8 mouse cellular contexts compared by ENCODE assay signal in the genomic region with DNA sequence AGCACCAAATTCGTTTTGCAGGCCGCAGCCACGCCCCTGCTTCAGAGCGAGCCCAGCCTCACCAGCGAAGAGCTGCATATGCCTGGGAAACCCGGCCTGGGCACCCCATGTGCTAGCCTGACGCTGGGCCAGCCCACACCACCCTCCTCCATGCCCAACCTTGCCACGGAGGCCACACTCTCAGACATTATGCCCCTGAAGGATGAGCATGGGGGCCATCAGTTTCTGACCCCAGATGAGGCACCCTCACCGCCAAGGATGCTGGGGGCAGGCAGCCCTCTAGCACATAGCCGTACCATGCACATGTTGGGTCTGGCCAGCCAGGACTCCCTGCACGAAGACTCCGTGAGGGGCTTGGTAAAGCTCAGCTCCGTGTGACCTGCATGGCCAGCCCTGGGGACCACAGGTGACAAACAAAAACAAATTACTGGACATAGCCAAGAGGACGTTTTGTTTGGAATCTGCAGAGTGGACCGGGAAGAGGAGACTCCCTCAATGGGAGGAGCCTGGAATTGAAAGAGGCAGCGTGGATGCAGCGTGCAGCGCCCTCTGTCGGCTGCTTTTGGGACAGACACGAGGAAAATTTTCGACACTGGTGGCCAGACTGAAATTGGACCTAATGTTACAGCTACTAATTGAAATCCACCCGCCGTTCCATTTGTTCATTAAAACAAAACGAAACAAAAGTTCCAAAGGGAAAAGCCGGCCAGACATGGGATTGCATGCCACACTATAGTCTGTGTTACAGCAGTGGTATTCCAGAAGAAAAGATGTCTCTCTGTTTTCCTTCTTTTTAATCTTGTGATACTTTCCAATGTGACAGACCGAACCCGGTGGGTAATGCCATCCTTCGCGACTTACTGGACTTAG.
DNase-seq lines count a peak whose midpoint lies in the region; ATAC-seq and TF ChIP-seq lines count a peak whose summit lies in the region.

No protein-coding gene starts in this region.

- no peak overlapping the region for H3K9ac ChIP-seq in CH12.LX (ENCODE audit: insufficient read depth, low read depth)
- peak overlapping the region; percentile 60 for H3K9ac ChIP-seq in heart, embryonic 12.5 days
- H3K9ac ChIP-seq in kidney, embryonic 16.5 days (replicated peaks; ENCODE audit: low read length): peak overlapping the region; percentile 71
- peak overlapping the region; percentile 25; the same call in 1 of the 2 replicates for H3K9ac ChIP-seq in liver, adult 2 months (ENCODE audit: low read depth, low read length)
- H3K9ac ChIP-seq in stomach, embryonic 16.5 days (ENCODE audit: low read length): peak overlapping the region; percentile 64

- no peak overlapping the region for H3K27ac ChIP-seq in CH12.LX (ENCODE audit: insufficient read depth, low read depth)
- no peak overlapping the region for H3K27ac ChIP-seq in brown adipose tissue, adult 24 weeks (replicated peaks; ENCODE audit: low read depth, low read length)
- H3K27ac ChIP-seq in heart, embryonic 12.5 days (ENCODE audit: poor library complexity, severe bottlenecking): no peak overlapping the region
- no peak overlapping the region for H3K27ac ChIP-seq in kidney, embryonic 16.5 days (ENCODE audit: low read length)
- no peak overlapping the region for H3K27ac ChIP-seq in liver, adult 2 months (replicated peaks; ENCODE audit: insufficient read depth, low read depth, low read length)
- no peak overlapping the region for H3K27ac ChIP-seq in stomach, embryonic 16.5 days (ENCODE audit: low read length)

- dilution Hi-C loops in CH12.LX (cut with MboI; ENCODE audit: extremely low pct_ligation_motif_present, extremely low pct_unique_long_range_greater_than_20kb, low sequenced_read_pairs): no loop called here

- peak; percentile 68 for TF ChIP-seq RAD21 in CH12.LX (IDR thresholded peaks at IDR 0.05; ENCODE audit: low read depth, low read length)

- no peak overlapping the region for H3K4me3 ChIP-seq in CH12.LX (replicated peaks in 1 of 3; ENCODE audit: low read depth in 2 of 3, low read length in 2 of 3, poor library complexity in 1 of 3)
- peak overlapping the region; percentile 42 for H3K4me3 ChIP-seq in brown adipose tissue, adult 24 weeks (ENCODE audit: insufficient read depth, low read depth, low read length)
- peak overlapping the region; percentile 51 for H3K4me3 ChIP-seq in heart, embryonic 12.5 days
- peak overlapping the region; percentile 52 for H3K4me3 ChIP-seq in kidney, embryonic 16.5 days (ENCODE audit: low read length)
- H3K4me3 ChIP-seq in liver, adult 2 months (ENCODE audit: insufficient read depth, low read depth, low read length): peak overlapping the region; percentile 40
- H3K4me3 ChIP-seq in myocyte: peak overlapping the region; percentile 11
- peak overlapping the region; percentile 48 for H3K4me3 ChIP-seq in stomach, embryonic 16.5 days (replicated peaks; ENCODE audit: low read length)

- in situ Hi-C loops in CH12.LX (cut with MboI; ENCODE audit: low pct_ligation_motif_present, low pct_unique_long_range_greater_than_20kb, low sequenced_read_pairs): no loop called here

- ATAC-seq in erythroblast, adult 5-6 weeks (replicated peaks; ENCODE audit: low FRiP score, poor library complexity, severe bottlenecking): peak; percentile 45; the same call in 1 of the 2 replicates
- peak; percentile 56 for ATAC-seq in heart, embryonic 12.5 days (ENCODE audit: insufficient number of reproducible peaks, low FRiP score)
- peak; percentile 64 for ATAC-seq in kidney, embryonic 16.5 days (ENCODE audit: low FRiP score, low TSS enrichment)
- peak; percentile 55; the same call in 1 of the 2 replicates for ATAC-seq in stomach, embryonic 16.5 days (ENCODE audit: insufficient read depth, low FRiP score)

- H3K36me3 ChIP-seq in CH12.LX (replicated peaks in 1 of 2; ENCODE audit: control insufficient read depth in 1 of 2, insufficient read depth in 1 of 2, low read length in 1 of 2) (no peaks in the 10 kb centered on the region), myocyte (ENCODE audit: control insufficient read depth, insufficient read depth) (no peaks in the 10 kb centered on the region)
- no peaks in the 10 kb centered on the region for H3K36me3 ChIP-seq in heart, embryonic 12.5 days
- no peaks in the 10 kb centered on the region for H3K36me3 ChIP-seq in kidney, embryonic 16.5 days (ENCODE audit: insufficient read depth, low read length)
- H3K36me3 ChIP-seq in liver, adult 2 months (ENCODE audit: control insufficient read depth, insufficient read depth, low read length): no peaks in the 10 kb centered on the region
- no peaks in the 10 kb centered on the region for H3K36me3 ChIP-seq in stomach, embryonic 16.5 days (ENCODE audit: control insufficient read depth, insufficient read depth, low read length)

- WGBS in heart, embryonic 12.5 days: 13% methylated on average over 29 of the region's 29 CpGs
- WGBS in kidney, embryonic 16.5 days: 10% methylated on average over 29 of the region's 29 CpGs
- 22% methylated on average over 29 of the region's 29 CpGs for WGBS in liver, adult 2 months
- 12% methylated on average over 29 of the region's 29 CpGs for WGBS in stomach, embryonic 16.5 days

- peaks cover 11 to 40% of the 10 kb centered on the region in 2 experiments for H3K4me1 ChIP-seq in CH12.LX (ENCODE audit: control insufficient read depth in 1 of 2, insufficient read depth in 2 of 2)
- 0 out of 2 replicates have a peak, but pooled peaks cover 4% of the 10 kb centered on the region for H3K4me1 ChIP-seq in brown adipose tissue, adult 24 weeks (ENCODE audit: control insufficient read depth, insufficient read depth, insufficient read length, low read length)
- peaks cover 5% of the 10 kb centered on the region; the same call in 1 of the 2 replicates for H3K4me1 ChIP-seq in heart, embryonic 12.5 days (replicated peaks)
- H3K4me1 ChIP-seq in kidney, embryonic 16.5 days (ENCODE audit: insufficient read depth, low read length): peaks cover 16% of the 10 kb centered on the region
- H3K4me1 ChIP-seq in liver, adult 2 months (ENCODE audit: control insufficient read depth, insufficient read depth, low read length): peaks cover 25% of the 10 kb centered on the region
- 0 out of 2 replicates have a peak, but pooled peaks cover 7% of the 10 kb centered on the region for H3K4me1 ChIP-seq in stomach, embryonic 16.5 days (ENCODE audit: control insufficient read depth, insufficient read depth, low read length)

- H3K27me3 ChIP-seq in CH12.LX (replicated peaks) (no peaks in the 10 kb centered on the region), myocyte (ENCODE audit: control insufficient read depth, insufficient read depth, insufficient read length) (peaks cover 4% of the 10 kb centered on the region)
- 0 out of 2 replicates have a peak, but pooled peaks cover 13% of the 10 kb centered on the region for H3K27me3 ChIP-seq in heart, embryonic 12.5 days (replicated peaks)
- H3K27me3 ChIP-seq in kidney, embryonic 16.5 days (ENCODE audit: insufficient read depth, low read length): no peaks in the 10 kb centered on the region
- no peaks in the 10 kb centered on the region for H3K27me3 ChIP-seq in liver, adult 2 months (ENCODE audit: control insufficient read depth, insufficient read depth, low read length)
- H3K27me3 ChIP-seq in stomach, embryonic 16.5 days (ENCODE audit: control insufficient read depth, insufficient read depth, low read length): no peaks in the 10 kb centered on the region

- H3K9me3 ChIP-seq in CH12.LX (replicated peaks; ENCODE audit: low read length): no peaks in the 10 kb centered on the region
- H3K9me3 ChIP-seq in heart, embryonic 12.5 days (replicated peaks): no peaks in the 10 kb centered on the region
- H3K9me3 ChIP-seq in kidney, embryonic 16.5 days (ENCODE audit: low read length): no peaks in the 10 kb centered on the region
- no peaks in the 10 kb centered on the region for H3K9me3 ChIP-seq in stomach, embryonic 16.5 days (replicated peaks; ENCODE audit: control insufficient read depth, low read length)

- peak; percentile 62 to 82 for TF ChIP-seq CTCF in CH12.LX (conservative IDR thresholded peaks at IDR 0.05 in 1 of 2, IDR thresholded peaks at IDR 0.05 in 1 of 2; ENCODE audit: low read depth in 2 of 2, low read length in 2 of 2)
- TF ChIP-seq CTCF in liver, adult 2 months (IDR thresholded peaks at IDR 0.05; ENCODE audit: low read depth, low read length): peak; percentile 96

- H3ac ChIP-seq in myocyte (ENCODE audit: control insufficient read depth, insufficient read length): no peak overlapping the region

- no peaks in the 10 kb centered on the region for H3K79me2 ChIP-seq in CH12.LX (replicated peaks; ENCODE audit: control insufficient read depth, extremely low read depth, insufficient read depth, poor library complexity, severe bottlenecking)
- no peaks in the 10 kb centered on the region for H3K79me2 ChIP-seq in liver, adult 2 months (ENCODE audit: control insufficient read depth, insufficient read depth, low read length)
- H3K79me2 ChIP-seq in myocyte (ENCODE audit: control insufficient read depth, insufficient read depth): no peaks in the 10 kb centered on the region

- no peak for DNase-seq in CH12.LX (ENCODE audit: extremely low read depth)
- DNase-seq in liver, adult 2 months (ENCODE audit: extremely low read depth, low read depth, low spot score): peak; percentile 62

- H3K4me2 ChIP-seq in CH12.LX (ENCODE audit: insufficient read depth, low read depth, poor library complexity, severe bottlenecking) (no peak overlapping the region), myocyte (ENCODE audit: low read depth) (peak overlapping the region; percentile 94)
- H3K4me2 ChIP-seq in heart, embryonic 12.5 days: peak overlapping the region; percentile 82
- peak overlapping the region; percentile 85 for H3K4me2 ChIP-seq in kidney, embryonic 16.5 days (replicated peaks; ENCODE audit: low read depth, low read length)
- peak overlapping the region; percentile 67 for H3K4me2 ChIP-seq in stomach, embryonic 16.5 days (ENCODE audit: low read depth, low read length)

- TF ChIP-seq POLR2A in CH12.LX (IDR thresholded peaks at IDR 0.05; ENCODE audit: low read depth, low read length): no peak
- TF ChIP-seq POLR2A in liver, adult 2 months (IDR thresholded peaks at IDR 0.05; ENCODE audit: extremely low read depth, insufficient read depth, low read length): no peak
- TF ChIP-seq POLR2A in myocyte (IDR thresholded peaks at IDR 0.05; ENCODE audit: insufficient read length, low read depth): no peak

- no peak for TF ChIP-seq EP300 in CH12.LX (IDR thresholded peaks at IDR 0.05; ENCODE audit: low read length)

TF ChIP-seq in CH12.LX, 34 proteins besides CTCF, POLR2A, EP300 and RAD21 (continues in another document):
- TF ChIP-seq HCFC1 (IDR thresholded peaks at IDR 0.05; ENCODE audit: low read depth, low read length): no peak
- TF ChIP-seq UBTF (IDR thresholded peaks at IDR 0.05; ENCODE audit: low read depth, low read length): no peak
- TF ChIP-seq SMC3 (IDR thresholded peaks at IDR 0.05; ENCODE audit: low read depth, low read length): peak; percentile 64
- peak; percentile 9; the same call in 1 of the 2 replicates for TF ChIP-seq ZC3H11A (IDR thresholded peaks at IDR 0.05; ENCODE audit: low read depth, low read length)

TF ChIP-seq in myocyte, 11 proteins besides CTCF, POLR2A, EP300 and RAD21 (continues in another document):
- TF ChIP-seq TCF12 (IDR thresholded peaks at IDR 0.05; ENCODE audit: insufficient read depth, poor library complexity, severe bottlenecking) (no peak), E2F4 (IDR thresholded peaks at IDR 0.05; ENCODE audit: insufficient read depth) (no peak), CEBPB (IDR thresholded peaks at IDR 0.05; ENCODE audit: insufficient read depth, poor library complexity, severe bottlenecking) (no peak), TCF3 (IDR thresholded peaks at IDR 0.05; ENCODE audit: insufficient read length, low read depth) (no peak)

Comparison
In these comparisons a context has a peak if more than half of its experiments do, and no peak if none do; other contexts are left out.
1. H3K4me3 ChIP-seq: peak in brown adipose tissue, adult 24 weeks (single experiment), heart, embryonic 12.5 days (single experiment), kidney, embryonic 16.5 days (single experiment), liver, adult 2 months (single experiment), myocyte (single experiment) and stomach, embryonic 16.5 days (single experiment); none in CH12.LX (0 of 3).
2. Peak in every context shown above with its lines, with median percentiles within 50 percentile points of each other: ATAC-seq.